Mouse (Mus musculus): ENCODE results near the gene Syvn1.

Syvn1 gene

DNA sequence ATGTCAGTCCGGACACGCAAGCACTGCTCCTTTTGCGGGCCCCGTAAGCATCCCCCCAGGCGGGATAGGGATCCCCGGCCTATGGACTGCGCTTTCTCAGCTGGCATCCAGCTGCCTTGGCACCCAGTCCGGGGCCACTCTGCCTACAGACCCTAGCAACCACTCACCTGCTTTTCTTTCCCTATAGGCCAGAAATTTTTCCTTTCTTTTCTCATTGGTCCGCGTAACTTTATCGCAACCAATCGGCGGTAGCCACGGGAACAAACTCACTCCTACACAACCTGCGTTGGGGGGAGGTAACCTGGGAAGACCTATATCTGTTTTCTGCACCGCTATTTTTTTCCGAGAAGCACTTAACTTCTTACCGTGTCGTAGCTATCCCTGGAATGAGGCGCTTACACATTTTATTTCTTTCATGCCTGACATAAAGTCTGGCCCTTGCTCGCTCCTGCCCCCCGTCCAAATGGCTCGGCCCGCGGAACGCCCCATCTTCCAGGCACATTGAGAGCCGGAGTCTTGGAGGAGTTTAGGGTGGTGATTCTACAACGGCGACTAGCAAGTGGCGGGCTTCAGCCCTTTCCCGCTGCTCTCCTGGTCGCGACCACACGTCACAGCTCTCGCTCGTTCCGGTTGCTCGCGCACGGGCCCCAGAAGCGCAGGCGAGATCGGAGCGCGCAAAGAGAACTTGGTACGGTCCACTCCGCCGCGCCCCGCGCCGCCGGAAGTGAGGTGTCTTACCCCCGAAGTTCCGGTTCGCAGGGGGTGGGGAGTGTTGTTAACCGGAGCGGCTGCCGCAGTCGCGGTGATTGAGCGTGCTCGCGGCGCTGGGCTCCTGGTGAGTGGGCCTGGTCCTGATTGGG, at the start of gene Syvn1:
Gene Syvn1, plus strand, starts transcription at position 283 of the 860 bp plus-strand sequence.
- peak; percentile 86 for DNase-seq

DNA sequence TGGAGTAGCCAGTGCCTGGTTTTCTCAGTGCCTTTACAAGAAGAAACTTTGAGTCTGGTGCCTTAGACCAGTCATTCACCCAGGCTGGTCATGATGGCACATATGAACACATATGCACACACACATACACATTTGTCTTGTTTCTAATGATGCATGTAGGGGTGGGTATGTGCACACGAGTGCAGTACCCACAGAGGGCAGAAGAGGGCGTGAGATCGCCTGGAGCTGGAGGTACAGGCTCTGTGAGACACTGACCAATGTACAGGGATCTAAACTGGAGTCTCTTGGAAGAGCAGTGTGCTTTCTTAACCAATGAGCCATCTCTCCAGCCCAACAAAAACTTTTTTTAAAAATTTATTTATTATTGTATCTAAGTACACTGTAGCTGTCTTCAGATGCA, 48.2 kb upstream of the Syvn1 start:
- no peak for DNase-seq

DNA sequence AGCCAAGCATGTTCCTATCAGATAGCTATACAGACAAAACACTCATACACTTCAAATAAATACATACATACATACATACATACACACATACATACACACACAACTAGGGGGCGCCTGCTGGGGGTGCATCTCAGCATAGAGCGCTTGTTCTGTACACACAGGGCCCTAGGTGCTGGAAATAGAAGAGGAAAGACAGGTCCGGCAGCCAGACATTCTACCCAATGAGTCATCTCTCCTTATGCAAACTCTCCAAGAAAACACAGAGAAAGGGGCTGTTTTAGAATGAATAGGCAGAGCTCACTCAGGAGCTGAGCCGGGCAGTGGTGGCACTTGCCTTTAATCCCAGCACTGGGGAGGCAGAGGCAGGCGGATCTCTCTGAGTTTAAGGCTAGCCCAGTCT, 46.4 kb upstream of the Syvn1 start:
- no peak for DNase-seq

DNA sequence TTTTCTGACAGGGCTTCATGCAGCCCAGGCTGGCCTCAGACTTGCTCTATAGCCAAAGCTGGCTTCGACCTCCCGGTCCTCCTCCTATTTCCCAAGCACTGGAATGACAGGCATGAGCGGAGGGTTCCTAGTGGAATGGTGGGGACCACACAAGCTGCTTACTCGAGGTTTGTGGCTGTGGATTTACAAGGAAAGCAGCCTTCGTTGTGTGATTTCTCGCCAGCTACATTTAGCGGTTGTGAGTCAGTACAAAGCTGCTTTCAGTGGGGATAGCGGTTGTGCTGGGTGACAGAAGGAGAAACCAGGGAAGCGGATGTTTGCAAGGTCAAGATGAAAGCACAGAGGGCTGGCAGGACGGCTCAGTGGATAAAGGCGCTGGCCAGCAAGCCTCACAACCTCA, 40.8 kb upstream of the Syvn1 start:
- DNase-seq: no peak

DNA sequence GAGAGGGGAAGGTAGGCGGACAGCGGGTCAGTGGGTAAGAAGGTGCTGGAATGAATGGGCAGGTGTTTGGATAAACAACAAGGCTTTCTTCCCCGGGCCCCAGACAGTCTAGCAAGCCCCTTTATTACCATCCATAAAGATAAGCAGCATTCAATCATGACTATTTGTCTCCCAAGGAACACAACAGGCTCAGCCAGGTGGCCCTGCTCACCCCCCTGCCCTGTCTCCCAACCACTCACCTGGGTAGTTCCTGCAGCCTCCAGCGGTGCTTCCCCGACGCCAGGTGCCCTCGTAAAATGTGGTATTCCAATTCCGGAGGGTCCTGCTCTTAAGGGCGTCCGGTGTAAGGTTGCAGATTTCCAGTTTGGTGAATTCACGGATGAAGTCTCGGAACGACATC, 39.4 kb upstream of the Syvn1 start:
- DNase-seq: no peak

DNA sequence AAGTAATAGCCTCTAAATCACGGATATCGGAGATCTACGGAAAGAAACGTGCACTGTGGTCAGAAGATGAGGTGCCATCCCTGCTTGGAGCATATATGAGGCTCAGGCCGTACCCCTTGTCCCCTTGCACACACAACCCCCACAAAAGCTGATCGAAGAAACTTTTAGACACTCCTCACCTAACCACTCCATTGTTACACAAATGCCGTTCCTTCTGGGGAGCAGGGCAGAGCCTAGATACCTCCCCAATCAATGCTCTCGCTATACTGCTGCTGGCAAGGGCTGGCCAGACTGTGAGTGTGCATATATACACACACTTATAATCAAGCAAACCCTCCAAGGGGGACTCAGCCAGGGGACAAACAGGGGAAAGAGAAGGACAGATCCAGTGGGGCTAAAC, 37.2 kb upstream of the Syvn1 start:
- no peak for DNase-seq

DNA sequence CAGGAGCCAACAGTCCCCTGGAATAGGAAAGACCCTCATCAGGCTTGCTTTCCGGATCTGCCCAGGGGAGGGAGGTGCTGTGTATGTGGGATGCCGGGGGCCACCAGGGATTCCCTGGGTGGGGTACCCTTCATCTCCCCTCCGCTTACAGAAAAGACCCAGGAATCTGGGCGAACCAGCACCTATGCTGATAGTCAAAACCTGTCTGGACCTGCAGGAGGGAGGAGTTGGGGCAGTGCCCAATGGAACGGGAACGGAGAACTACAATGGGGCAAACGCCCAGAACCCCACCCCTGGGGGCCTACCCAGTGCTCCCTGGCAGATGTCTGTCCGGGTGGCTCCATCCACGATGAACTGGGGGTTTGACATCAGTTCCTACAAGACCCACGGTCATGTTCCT, 32.7 kb upstream of the Syvn1 start:
- peak; percentile 13 for DNase-seq

DNA sequence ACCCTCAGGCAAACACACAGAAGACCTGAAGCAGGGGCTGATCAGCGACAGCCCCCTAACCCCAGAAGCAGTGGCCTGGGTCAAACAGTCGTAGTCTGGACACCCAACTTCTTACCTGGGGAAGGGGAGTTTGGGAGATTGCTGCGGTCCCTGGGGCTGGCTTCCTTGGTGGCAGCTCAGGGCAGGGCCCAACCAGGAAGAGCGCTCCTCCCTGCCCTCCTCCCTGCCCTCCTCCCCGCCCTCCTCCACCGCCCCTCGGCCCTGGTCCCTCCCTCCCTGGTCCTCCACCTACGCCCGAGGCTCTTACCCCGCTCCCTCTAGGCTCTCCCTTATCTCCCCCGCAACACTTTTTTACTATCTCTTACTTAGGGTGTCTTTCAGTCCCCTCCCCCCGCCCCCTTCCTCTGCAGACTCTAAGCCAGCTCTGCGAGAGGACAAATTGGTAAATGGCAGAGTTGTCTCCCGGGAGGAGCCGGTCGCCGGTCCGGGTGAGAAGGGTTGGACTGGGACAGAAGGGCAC, 31.3 kb upstream of the Syvn1 start:
- DNase-seq: peak; percentile 33

DNA sequence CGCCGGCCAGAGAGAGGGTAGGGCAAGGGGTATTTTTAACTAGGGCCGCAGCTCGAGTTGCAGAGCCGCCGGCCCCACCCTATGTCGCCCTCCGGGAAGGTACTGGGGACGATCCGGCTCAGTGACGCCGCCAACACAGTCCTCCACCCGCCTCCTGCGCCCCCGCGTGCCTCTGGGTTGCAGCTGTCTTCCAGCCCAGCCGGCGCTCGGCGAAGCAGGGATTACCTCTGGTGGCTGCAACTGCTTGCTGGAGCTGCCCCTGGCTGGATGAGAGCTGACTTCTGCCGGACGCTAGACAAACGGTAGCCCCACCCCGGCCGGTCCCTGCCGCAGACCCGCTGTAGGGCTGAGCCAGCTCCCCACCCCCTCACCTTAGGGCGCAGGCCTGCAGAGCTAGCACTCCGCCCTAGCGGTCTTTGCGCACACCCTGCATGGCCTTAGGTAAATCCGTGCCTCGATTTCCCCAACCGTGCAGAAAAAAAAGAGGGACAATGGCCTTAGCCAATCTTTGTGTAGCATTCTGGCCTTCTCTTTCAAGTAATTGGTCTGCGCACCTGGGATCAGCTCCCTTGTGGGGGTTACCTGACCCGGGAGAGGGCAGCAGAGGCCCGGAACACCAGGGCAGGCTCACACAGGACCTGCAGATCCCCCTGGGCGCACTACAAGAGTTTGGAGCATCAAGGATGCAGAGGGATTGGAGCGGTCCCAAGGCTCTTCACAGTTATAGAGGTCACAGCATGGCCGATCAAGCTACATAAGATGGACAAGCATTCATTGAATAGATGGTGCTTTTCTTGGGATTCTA, 30.7 kb upstream of the Syvn1 start, which contains the start of gene Capn1:
Gene Capn1, minus strand, starts transcription at position 387 of the 805 bp plus-strand sequence.
- peak; percentile 45 for DNase-seq

DNA sequence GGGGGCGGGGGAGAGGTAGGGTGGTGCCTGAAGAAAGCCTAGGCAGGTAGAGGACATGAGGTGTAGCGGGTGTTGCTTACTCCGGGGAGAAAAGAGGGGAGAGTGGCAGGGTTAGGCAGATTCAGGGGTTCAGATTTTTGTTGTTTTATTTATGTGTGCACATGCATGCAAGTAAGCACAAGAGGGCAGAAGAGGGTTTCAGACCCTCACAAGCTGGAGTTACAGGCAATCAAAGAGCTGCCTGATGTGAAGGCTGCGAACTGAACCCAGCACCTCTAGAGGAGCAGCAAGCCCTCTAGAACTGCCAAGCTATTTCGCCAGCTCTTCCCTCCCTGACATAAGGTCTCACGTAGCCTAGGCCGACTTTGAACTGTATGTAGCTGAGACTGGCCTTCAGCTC, 29.8 kb upstream of the Syvn1 start:
- DNase-seq: no peak

DNA sequence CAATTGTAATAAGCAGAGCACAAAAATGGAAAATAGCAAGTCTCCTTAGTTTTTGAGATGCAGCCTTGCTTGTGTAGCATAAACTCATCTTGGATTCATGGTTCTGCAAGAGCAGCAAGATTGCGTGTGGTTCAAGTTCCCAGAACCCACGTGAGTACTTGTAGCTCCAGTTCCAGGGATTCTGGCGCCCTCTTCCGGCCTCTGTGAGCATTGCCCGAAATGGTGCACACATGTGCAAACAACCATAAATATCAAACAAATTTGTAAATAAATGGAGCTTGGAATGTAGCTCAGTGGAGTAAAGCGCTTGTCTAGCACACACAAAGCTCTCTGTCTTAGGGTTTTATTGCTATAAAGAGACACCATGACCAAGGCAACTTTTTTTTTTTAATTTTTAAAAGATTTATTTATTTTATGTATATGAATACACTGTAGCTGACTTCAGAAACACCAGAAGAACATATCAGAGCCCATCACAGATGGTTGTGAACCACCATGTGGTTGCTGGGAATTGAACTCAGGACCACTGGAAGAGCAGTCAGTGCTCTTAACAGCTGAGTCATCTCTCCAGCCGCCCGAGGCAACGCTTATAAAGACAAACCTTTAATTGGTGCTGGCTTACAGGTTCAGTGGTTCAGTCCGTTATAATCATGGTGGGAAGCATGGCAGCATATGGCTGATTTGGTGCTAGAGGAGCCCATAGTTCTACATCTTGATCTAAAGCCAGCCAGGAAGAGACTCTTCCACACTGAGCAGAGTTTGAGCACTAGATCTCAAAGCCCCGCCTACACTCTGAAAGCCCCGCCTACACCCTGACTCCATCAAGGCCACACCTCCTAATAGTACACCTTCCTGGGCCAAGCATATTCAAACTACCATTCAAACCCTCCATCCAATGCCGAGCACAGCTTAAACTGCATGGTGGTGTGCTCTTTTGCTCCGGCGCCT, 28.0 kb upstream of the Syvn1 start:
- peak; percentile 82 for DNase-seq

DNA sequence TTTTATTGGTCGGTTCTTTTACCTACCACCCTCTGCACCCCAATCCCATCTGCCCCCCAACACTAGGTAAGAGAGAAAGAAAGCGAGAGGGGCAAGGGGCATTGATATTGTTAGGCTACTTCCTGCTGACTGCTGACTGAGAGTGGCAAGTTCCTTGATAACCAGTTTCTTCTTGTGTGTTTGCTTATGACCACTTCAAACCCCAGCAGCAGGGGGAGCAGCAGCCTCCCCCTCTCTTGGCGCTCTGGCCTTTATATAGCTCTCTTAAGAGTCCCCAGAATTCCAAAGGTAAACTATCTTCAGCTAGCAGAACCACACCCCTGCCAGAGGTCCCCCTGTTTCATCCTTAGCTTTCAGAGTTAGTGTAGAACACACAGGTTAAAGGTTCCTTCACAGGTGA, 26.1 kb upstream of the Syvn1 start:
- DNase-seq: no peak

DNA sequence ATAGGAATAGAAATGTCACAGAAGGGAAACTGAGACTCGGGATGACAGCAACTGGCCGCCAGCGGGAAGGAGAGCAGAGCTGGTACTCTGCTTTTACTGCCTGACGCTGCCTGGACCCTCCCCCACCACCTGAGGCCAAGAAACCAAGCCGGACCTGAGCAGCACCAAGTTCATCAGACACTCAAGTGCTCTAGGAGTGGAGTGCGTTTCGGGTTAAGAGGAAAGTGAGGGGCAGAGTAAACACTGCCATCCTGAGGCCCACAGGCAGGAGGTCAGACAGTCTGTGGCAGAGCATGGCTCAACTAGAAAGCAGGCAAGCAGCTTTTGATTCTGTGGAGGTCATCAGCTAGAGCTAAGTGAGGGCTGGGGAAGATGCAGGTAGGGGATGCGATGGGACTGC, 23.3 kb upstream of the Syvn1 start:
- no peak for DNase-seq

DNA sequence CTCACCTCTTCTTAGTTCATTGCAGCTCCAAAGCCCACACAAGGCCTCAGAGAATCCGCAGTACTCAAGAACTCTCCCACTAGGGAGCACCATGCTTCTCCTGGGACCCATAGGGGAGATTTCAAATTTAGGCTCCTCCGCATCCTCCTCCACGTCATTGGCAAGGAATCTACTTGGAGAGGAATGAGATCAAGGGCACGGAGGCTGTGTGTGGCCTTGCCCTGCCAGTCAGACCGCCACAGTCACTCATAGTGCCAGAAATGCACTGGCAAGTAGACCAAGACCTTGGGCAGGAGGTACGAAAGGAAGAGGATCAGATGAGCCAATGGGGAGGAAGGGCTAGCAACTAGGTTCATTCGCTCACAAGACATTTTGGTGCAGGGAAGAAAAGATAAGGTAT, 22.4 kb upstream of the Syvn1 start:
- DNase-seq: no peak

DNA sequence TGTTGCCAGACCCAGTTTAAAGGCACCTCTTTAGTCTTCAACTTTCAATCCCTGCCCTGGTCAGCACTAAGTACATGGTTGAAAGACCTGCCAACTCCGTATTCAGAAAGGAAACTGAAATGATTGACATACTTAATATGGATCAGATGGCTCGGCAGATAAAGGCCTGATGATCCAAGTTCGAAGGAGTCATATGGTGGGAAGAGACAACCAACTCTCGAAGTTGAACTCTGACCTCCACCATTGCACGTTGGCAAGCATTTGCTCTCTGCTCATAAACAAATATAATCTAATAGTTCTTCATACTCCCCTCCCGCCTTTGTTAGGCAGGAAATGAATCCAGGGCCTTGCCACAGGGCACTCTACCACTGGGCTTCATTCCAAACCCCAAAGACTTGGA, 17.4 kb upstream of the Syvn1 start:
- DNase-seq: no peak

DNA sequence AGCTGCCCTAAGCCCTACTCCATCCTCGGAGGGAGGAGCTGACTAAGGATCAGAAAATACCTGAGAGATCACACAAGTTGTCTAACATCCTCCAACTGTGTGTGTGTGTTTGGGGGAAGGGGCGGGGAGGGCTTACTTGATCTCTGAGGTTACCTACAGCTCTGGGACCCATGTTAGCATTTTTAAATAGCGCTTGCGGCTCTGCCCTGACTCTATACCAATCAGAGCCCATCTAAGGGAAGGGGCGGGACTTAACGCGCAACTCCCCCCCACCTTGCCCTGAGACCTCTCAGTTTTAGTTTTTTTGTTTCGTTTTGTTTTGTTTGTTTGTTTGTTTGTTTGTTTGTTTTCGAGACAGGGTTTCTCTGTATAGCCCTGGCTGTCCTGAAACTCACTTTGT, 16.9 kb upstream of the Syvn1 start:
- DNase-seq: no peak

DNA sequence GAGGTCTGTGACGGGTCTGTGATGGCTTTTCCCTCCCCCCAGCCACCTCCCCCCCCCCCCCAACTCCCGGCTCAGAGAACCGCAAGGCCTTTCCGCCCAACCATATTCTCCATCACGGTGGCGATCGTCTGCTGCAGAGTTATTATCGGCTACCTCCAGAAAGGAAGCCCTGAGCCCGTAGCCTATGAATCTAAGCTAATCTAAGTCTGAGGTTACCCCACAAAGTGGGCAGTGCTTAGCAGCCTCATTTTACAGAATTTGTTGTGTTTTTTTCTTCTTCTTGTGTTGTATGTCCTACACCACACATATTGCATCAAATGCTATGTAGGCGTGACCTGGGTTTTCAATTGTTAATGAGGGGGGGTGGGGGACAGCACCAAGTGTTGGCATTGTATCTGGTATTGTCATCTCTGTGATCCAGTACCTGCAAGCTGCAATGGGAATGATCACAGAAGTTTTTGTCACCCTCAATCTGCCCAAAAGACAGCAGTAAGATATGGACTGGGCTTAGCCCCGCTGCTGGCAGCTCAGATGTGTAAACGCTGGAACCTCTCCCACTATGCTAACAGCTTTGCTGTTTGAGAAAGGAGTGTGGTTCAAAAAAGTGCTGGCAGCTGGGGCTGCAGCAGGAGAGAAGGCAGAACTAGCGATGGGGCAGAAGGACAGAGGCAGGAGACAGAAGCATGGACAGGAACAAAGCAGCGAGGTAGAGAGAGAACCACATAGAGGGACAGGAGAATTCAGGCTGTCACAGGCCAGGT, 15.7 kb upstream of the Syvn1 start:
- DNase-seq: no peak

DNA sequence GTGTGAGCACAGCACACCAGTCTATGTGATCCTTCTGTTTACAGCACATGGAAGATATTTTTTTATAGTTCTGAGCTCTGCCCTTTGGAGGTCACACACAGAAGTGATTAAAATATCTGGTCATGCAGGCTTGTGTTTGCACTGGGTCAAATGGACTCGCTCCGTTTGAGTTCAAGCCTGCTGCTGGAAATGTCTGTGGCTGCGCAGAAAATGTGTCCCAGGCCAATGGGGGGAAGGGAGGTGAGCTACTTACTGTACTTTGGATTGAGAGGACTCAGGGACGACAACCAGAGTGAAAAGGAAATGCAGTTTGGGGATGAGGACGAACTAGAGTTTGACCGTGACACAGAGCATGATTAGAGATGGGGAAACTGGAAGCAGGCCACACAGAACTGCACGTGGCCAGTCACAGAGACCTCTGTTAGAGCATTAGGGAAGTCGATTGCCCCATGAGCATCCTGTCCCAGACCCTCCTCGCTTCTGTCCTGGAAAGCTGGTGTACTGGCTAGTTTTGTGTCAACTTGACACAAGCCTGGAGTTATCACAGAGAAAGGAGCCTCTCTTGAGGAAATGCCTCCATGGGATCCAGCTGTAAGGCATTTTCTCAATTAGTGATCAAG, 10.3 kb upstream of the Syvn1 start:
- DNase-seq: no peak

DNA sequence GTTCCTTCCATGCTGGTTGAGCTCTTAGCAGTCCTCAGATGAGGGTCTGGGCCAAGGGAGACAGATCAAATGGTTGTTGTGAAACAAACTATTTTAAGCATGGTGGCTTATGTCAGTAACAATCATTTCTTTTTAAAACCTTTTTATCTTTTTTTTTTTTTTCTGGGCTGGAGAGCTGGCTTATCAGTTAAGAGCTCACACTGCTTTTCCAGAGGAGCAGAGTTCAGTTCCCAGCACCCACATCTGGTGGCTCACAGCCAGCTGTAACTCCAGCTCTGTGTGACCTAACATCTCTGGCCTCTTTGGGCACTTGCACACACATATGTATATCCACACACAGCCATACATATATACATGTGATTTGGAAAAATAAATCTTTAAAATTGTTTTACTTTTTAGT, 8.7 kb upstream of the Syvn1 start:
- no peak for DNase-seq

DNA sequence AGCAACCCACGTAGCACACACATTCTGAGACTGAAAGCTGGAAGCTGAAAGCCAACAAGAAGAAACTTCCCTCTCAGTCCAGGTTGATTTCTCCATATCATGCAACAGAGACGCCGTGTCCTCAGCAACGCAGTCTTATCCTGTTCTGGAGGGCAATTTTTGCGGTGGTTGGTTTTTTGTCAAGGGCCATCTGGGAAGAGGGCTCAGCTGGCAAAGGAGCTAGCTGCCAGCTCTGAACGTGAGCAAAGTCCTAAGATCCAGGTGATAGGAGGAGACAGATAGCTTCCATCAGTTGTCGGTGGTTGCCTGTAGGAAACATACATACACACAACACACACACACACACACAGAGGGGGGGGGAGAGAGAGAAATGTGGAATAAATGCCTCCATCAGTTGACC, 8.1 kb upstream of the Syvn1 start:
- no peak for DNase-seq

DNA sequence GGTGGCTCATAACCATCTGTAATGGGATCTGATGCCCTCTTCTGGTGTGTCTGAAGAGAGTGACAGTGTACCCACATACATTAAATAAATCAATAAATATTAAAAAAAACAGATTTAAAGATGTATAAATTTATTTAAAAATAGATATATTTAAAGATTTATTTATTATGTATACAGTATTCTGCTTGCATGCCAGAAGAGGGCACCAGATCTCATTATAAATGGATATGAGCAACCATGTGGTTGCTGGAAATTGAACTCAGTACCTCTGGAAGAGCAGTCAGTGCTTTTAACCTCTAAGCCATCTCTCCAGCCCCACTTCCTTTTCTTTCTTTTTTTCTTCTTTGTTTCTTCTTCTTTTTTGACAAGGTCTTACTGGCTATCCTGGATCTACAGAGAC, 6.4 kb upstream of the Syvn1 start:
- no peak for DNase-seq

DNA sequence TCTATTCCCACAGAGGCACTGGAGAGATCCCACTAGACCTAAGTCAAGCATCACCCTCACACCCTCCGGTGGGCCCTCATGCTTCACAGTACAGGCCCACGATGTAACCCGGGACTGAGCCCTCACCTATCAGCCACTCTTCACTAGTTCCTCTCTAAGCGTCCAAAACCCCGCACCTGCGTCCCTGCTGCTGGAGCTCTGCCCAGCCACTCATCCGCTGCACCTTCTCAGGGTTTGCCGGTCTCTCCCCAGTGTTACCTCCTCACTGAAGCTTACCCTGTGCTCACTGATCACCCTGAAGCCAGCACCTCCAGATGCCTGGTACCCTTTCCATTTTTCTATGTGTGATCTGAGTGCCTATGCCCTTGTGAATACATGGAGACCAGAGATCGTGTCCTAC, 4.1 kb upstream of the Syvn1 start:
- no peak for DNase-seq

Measured in cerebellum, adult 11 months (tissue).